Mouse (Mus musculus) hindbrain, postnatal 0 days (tissue): ENCODE measurements around the gene 4930558C23Rik. TPM values are rescaled to one million over a fixed set of nuclear protein-coding genes. Genes with fewer than 3 reads are reported as not detected.
"Not testable (repeated sequence)": the region's sequence is repeated elsewhere in the genome, so short reads cannot be mapped to it uniquely, and the experiment has no call there.

ENCODE experiments used
- ATAC-seq: fragments of 200-750 bp; cut with Nextera tagmentation; 2 replicates; pipeline ENCODE4 v1.8.0; 2017; ENCODE audit warnings: mild to moderate bottlenecking, moderate TSS enrichment, moderate library complexity
- DNase-seq: peaks from one replicate; pipeline ENCODE4 v3.0.0-alpha.2; 2015; ENCODE audit warnings: low spot score
- H3K27ac ChIP-seq: fragments of 300-500 bp; sonication (generic); 2 replicates; pipeline ENCODE4 v1.5.1; 2014; ENCODE audit warnings: mild to moderate bottlenecking
- H3K27me3 ChIP-seq: fragments of 300-500 bp; sonication (generic); 2 replicates; pipeline ENCODE4 v1.6.1; 2014; ENCODE audit warnings: low read length, mixed read lengths; ENCODE audit not compliant: insufficient read depth
- H3K36me3 ChIP-seq: fragments of 300-500 bp; sonication (generic); 2 replicates; pipeline ENCODE4 v1.6.1; 2014; ENCODE audit warnings: low read length, mixed read lengths; ENCODE audit not compliant: insufficient read depth
- H3K4me1 ChIP-seq: fragments of 300-500 bp; sonication (generic); 2 replicates; pipeline ENCODE4 v1.6.1; 2014; ENCODE audit warnings: antibody characterized with exemption, low read length, mixed read lengths; ENCODE audit not compliant: insufficient read depth
- H3K4me2 ChIP-seq: fragments of 300-500 bp; sonication (generic); 2 replicates; pipeline ENCODE4 v1.6.1; 2014; ENCODE audit warnings: low read depth, mild to moderate bottlenecking, low read length, moderate library complexity, mixed read lengths
- H3K4me3 ChIP-seq: fragments of 300-500 bp; sonication (generic); 2 replicates; pipeline ENCODE4 v1.5.1; 2014; ENCODE audit warnings: low read length
- H3K9ac ChIP-seq: fragments of 300-500 bp; sonication (generic); replicated peaks from 2 replicates; pipeline ENCODE4 v1.6.1; 2014; ENCODE audit warnings: mild to moderate bottlenecking, low read length, moderate library complexity, mixed read lengths
- H3K9me3 ChIP-seq: fragments of 300-500 bp; sonication (generic); 2 replicates; pipeline ENCODE4 v1.6.1; 2016; ENCODE audit warnings: low read length, mixed read lengths
- CTCF ChIP-seq: IDR thresholded peaks from 2 replicates; pipeline ENCODE4 v1.5.1; 2016; ENCODE audit warnings: antibody characterized with exemption, control low read depth, low read depth
- WGBS: fragments of 180-500 bp; shearing (Covaris S2); extraction: QIAGEN DNeasy Blood & Tissue Kit; methylation state at CpG from one replicate; pipeline ENCODE4 v1.1.7; 2014; 5-methylcytosine and 5-hydroxymethylcytosine counted together
- polyA plus RNA-seq: library from polyadenylated mRNA; unstranded; fragments of >200 nt; fragmentation: Nextera tagmentation; extraction: Ambion mirVana; gene quantifications from 2 replicates; pipeline ENCODE4 v1.2.1, GENCODE M21; 2015
- total RNA-seq: library from RNA; depleted of rRNA; stranded (reverse); fragments of >200 nt; gene quantifications from 2 replicates; pipeline ENCODE4 v1.2.3, GENCODE M21; 2014

The 4930558C23Rik gene
- total and polyA plus RNA-seq, 2 experiments from 2014 or later, result not detected

DNA sequence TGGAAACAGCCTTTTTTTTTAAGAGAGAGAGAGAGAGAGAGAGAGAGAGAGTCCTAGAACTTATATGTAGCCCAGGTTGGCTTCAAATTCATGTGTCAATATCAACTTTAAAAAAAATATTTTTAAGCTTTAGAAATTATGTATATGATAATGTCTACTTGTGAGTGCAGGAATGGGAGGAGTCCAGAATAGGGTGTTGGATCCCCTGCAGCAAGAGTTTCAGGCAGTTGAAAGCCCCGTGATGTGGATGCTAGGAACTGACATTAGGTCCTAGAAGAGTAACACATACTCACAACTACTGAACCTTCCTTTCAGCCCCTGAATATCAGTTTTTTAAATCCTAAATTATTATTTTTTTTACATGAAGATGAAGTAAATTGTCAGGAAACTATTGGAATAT lies 32.9 kb upstream of the 4930558C23Rik start:
- Histone ChIP-seq H3K4me2 (peak overlapping the region; percentile 91), H3K9me3 (no peaks in the 10 kb centered on the region), H3K27me3 (no peaks in the 10 kb centered on the region), H3K4me1 (peaks cover 9% of the 10 kb centered on the region; the same call in 1 of the 2 replicates), H3K27ac (no peak overlapping the region), H3K4me3 (peak overlapping the region; percentile 92), H3K36me3 (peaks cover 5% of the 10 kb centered on the region; the same call in 1 of the 2 replicates), H3K9ac (no peak overlapping the region)
- ATAC-seq (no peak), DNase-seq (no peak)
- TF ChIP-seq CTCF, result no peak
- WGBS, result 50% methylated on average over 1 of the region's 1 CpGs

DNA sequence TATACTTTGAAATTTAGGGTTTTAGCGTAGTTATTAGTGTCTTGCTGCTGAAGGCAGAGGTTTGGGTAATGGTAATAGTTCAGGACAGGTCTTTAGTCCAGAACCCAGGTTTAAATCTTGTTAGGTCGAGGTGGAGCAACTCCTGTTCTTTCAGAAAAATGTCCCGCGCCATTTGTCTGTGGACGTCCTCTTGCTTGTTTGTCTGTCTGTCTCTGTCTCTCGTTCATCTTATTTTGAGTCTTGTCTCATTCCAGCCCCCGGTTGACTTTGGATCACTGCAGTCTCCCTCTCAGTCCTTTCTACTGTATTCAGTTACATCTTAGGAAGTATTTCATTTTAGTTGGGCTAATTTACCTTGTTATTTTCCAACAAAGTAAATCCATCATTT lies 32.3 kb upstream of the 4930558C23Rik start:
- no peaks in the 10 kb centered on the region for H3K9me3 ChIP-seq
- H3K27me3 ChIP-seq, result no peaks in the 10 kb centered on the region
- no peak for DNase-seq
- H3K4me3 ChIP-seq, result peak overlapping the region; percentile 92
- peak overlapping the region; percentile 91 for H3K4me2 ChIP-seq
- peaks cover 5% of the 10 kb centered on the region; the same call in 1 of the 2 replicates for H3K36me3 ChIP-seq
- TF ChIP-seq CTCF, result no peak
- WGBS, result 1% methylated on average over 7 of the region's 7 CpGs
- H3K4me1 ChIP-seq, result peaks cover 9% of the 10 kb centered on the region; the same call in 1 of the 2 replicates
- H3K9ac ChIP-seq, result peak overlapping the region; percentile 74
- no peak for ATAC-seq
- H3K27ac ChIP-seq, result no peak overlapping the region

DNA sequence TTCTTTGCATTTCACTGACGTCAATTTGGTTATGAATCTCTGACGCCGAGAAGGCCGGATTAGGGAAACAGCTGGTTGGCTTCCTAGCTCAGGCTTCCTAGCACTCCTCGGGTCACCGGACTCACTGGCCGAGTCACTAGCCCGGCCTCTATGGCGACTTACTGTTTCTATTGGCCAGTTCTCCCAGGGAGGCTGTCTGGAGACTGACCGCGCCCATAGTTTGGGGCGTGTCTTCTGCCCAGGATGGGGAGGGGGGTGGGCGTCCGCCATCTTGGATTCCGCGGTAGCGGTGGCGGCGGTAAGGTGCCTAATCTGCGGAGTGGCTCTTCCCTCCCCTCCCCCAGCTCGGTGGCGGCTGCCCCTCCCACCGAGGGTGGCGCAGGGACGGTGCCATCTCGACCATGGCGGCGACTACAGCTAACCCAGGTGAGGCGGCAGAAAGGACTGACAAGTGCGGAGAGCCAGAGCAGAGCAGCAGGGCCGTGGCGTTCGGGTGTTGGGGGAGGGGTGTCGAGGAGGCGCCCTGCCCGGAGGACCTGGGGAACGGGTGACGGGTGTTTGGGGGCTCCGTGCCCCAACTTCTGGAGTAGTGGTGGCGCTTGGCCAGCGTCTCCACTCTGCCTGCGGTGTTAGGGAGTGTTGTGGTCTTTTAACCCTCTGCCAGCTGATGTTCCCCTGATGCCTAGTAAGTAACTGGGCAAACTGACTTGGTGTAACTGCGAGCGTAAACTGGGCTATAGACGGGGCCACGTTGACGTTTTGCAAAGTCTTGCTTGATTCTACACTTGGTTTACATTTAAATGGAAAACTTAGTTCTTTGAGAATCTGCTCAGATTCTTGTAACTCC lies 31.7 kb upstream of the 4930558C23Rik start, which contains the start of gene Arnt:
TSS of gene Arnt (plus strand) at position 253 of the 847 bp plus-strand sequence.
- under 1% methylated on average over 46 of the region's 47 CpGs for WGBS
- peak within 1 kb of the TSS; percentile 92 for H3K4me3 ChIP-seq
- peaks cover 9% of the 10 kb centered on the region; the same call in 1 of the 2 replicates for H3K4me1 ChIP-seq
- no peak; the same call in 1 of the 2 replicates for TF ChIP-seq CTCF
- peak within 1 kb of the TSS; percentile 91 for H3K4me2 ChIP-seq
- ATAC-seq, result peak; percentile 100
- no peaks in the 10 kb centered on the region for H3K9me3 ChIP-seq
- no peaks in the 10 kb centered on the region for H3K27me3 ChIP-seq
- peaks cover 5% of the 10 kb centered on the region; the same call in 1 of the 2 replicates for H3K36me3 ChIP-seq
- peak; percentile 97 for DNase-seq
- peak within 1 kb of the TSS; percentile 74 for H3K9ac ChIP-seq
- peak within 1 kb of the TSS; percentile 83 for H3K27ac ChIP-seq

DNA sequence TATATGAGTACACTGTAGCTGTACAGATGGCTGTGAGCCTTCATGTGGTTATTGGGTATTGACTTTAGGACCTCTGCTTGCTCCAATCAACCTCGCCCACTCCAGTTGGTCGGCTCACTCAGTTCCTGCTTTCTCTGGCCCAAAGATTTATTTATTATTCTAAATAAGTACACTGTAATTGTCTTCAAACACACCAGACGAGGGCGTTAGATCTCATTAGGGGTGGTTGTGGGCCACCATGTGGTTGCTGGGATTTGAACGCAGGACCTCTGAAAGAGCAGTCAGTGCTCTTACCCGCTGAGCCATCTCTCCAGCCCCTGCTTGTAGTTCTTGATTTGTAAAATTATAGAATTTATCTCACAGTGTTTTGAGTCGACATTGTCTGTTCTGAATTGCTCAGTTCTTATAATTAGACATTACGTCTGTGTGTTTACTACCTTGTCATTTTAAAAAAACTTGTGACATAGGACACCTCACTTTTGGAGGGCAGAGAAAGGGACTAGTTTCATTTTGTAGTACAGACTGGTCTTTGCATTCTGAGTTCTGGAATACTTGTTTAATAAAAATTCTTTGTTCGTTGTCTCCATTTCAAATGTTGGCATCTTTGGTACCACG lies 30.8 kb upstream of the 4930558C23Rik start:
- Histone ChIP-seq H3K4me1 (peaks cover 9% of the 10 kb centered on the region; the same call in 1 of the 2 replicates), H3K9me3 (no peaks in the 10 kb centered on the region), H3K9ac (peak overlapping the region; percentile 74), H3K27ac (peak overlapping the region; percentile 83), H3K4me3 (peak overlapping the region; percentile 92), H3K36me3 (peaks cover 5% of the 10 kb centered on the region; the same call in 1 of the 2 replicates), H3K4me2 (peak overlapping the region; percentile 91), H3K27me3 (no peaks in the 10 kb centered on the region)
- no peak for TF ChIP-seq CTCF
- DNase-seq, result no peak
- ATAC-seq, result no peak
- WGBS, result 72% methylated on average over 10 of the region's 10 CpGs

DNA sequence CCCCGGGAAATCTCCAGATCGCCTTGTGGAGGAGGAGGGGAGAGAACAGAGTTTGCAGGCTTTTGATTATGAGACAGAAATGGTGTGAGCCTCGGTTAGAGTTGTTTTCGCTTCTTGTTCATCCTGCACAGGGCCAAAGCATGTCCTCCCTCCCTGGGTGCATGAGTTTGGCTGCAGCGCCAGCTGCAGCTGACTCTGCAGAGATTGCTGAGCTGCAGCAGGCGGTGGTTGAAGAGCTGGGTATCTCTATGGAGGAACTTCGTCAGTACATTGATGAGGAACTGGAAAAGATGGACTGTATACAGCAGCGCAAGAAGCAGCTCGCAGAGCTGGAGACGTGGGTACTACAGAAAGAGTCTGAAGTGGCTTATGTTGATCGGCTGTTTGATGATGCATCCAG lies 25.8 kb upstream of the 4930558C23Rik start:
- peak; percentile 56; the same call in 1 of the 2 replicates for ATAC-seq

DNA sequence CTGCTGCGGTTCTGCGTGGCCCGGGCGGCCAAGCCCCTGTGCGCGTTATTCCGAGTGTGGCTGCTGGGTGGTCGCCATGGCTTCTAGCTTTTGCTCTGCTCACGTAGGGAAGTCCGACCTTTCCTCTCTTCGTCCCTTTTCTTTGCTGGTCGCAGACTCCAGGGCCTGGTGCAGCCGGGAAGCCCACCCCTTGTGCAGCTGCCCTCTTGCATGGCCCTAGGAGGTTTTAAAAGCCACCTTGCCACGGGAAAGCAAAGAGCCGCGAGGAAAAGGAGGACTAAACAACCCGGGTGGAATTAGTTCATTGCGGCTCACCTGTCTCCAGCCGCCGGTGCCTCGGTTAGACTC lies 25.2 kb upstream of the 4930558C23Rik start:
- not testable (repeated sequence) for H3K27me3 ChIP-seq, H3K9ac ChIP-seq, H3K9me3 ChIP-seq, H3K27ac ChIP-seq, H3K36me3 ChIP-seq, H3K4me1 ChIP-seq, DNase-seq
- Histone ChIP-seq H3K4me2 (peak overlapping the region; percentile 47), H3K4me3 (peak overlapping the region; percentile 21; the same call in 1 of the 2 replicates)
- WGBS, result 22% methylated on average over 14 of the region's 21 CpGs
- peak; percentile 32 for ATAC-seq

More for the DNA sequence above, 25.8 kb upstream of the 4930558C23Rik start:
- H3K4me1 ChIP-seq, H3K4me3 ChIP-seq, H3K9ac ChIP-seq, H3K27me3 ChIP-seq, DNase-seq, H3K9me3 ChIP-seq, H3K4me2 ChIP-seq, H3K27ac ChIP-seq, H3K36me3 ChIP-seq: not testable (repeated sequence)
- 55% methylated on average over 4 of the region's 11 CpGs for WGBS

DNA sequence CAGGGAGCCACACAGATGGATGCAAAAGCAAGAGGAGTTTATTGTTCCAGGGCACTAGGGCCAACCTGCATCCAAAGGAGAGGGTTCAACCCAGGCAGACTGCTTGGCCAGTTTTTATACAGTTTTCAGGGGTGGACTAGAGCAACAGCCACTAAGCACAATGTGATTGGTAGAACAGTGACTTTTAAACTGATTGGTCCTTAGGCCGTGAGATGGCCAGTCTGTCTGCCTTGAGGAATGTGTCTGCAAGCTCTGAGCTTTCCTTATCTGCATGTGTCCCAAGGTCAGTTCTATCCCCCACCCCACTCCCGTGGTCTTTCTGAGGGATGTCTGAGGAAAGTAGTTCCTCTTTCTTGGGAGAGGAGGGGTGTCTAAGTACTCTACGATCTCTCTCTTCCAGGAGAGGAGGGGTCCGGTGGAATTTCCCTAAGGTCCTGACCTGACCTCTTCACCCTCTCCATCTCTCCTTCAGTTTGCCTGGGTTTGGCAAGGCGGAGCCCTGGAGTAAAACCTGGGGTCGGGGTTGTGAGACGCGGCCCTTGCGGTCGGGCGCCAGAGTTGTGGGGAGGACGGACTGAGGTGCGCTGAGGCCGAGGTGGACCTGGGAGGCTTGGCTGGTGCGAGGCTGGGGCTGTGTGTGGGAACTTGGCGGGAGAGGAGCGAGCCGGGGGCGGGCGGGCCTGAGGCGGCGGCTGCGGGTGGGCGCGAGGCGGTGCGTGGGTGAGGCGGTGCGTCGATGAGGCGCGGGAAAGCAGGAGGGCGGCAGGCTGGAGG lies 24.7 kb upstream of the 4930558C23Rik start:
- H3K9ac ChIP-seq, H3K27ac ChIP-seq, H3K27me3 ChIP-seq, H3K4me1 ChIP-seq, H3K36me3 ChIP-seq, DNase-seq, H3K9me3 ChIP-seq: not testable (repeated sequence)
- Histone ChIP-seq H3K4me2 (peak overlapping the region; percentile 47), H3K4me3 (peak overlapping the region; percentile 21)
- WGBS, result 72% methylated on average over 8 of the region's 33 CpGs
- ATAC-seq, result peak; percentile 74

DNA sequence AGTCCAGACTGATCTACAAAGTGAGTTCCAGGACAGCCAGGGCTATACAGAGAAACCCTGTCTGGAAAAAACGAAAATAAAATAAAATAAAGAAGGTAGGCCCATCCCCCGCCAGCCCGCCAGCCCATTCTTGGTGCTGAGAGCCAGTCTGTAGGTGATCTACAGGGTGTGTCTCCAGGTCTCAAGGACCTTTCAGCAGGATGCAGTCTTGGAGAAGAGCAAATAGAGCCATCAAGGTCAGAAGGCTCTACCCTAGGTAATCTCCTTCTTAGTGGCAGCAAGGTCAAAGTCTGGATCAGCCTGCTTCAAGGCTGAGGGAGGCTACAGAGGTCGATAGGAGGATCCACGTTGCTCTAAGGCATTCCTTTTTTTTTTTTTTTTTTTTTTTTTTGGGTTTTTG lies 23.8 kb upstream of the 4930558C23Rik start:
- not testable (repeated sequence) for H3K27me3 ChIP-seq, DNase-seq, H3K27ac ChIP-seq, H3K36me3 ChIP-seq, ATAC-seq, H3K4me1 ChIP-seq, H3K4me3 ChIP-seq, H3K4me2 ChIP-seq, H3K9me3 ChIP-seq, H3K9ac ChIP-seq
- WGBS, result 89% methylated on average over 5 of the region's 5 CpGs
